Mouse (Mus musculus): ENCODE results near the gene Polr2e.

Polr2e gene

DNA sequence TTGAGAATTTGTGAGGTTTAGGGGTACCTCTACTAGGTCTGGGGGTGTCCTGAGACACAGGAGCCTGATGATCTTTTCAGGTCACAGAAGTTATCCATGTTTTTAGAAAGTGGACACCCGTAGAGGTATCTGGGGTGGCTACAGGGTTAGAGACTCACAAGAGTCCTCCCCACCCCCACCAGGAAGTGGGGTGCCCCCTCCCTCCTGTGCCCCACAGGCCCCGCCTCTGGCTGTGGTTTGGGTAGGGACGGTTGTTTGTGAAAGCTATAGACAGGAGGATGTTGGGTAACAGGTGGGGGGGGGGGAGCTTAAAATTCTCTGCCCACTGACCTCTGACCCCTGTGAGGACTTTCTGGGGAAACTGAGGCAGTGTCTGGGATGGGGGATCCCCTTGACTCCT lies 22.2 kb downstream of the Polr2e start:
- no peak for DNase-seq (ENCODE audit: low read depth, low spot score)

DNA sequence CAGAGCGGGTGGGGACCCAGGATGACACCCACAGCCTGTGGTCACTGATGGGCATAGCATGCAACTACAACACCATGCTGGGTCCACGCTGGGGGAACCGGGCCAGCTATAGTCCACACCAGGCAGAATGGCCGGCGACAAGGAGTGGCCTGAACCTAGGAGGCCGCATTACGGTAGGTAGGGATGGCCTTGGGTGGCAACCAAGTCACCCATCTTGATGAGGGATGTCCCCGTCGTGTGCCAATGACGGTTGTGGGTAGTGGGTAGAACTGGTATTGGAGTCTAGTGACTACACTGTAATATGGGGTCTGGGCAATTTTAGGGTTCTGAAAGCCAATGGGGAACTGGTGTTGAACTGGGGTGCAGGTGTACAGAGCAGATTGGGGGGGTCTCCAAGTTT lies 22.7 kb downstream of the Polr2e start:
- no peak for DNase-seq (ENCODE audit: low read depth, low spot score)

DNA sequence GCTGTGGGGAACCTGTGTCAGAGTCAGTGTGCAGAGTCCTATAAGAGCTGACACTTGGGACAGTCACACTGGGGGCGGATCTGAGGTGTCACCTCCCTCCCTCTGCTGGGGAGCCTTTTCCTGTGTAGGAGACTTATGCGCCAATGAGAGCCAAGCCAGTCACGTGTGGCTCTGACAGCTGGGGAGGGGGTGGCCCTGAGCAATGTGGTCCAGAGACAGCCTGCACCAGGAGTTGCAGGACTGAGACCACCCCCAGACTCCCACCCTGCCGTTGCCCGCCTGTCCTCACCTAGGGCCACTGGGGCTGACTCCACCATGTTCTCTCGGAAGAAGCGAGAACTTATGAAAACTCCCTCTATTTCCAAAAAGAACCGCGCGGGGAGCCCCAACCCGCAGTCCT lies 23.1 kb downstream of the Polr2e start, which contains the start of gene Arhgap45:
Arhgap45 (plus strand) TSS at position 143 of the 400 bp plus-strand sequence.
- DNase-seq (ENCODE audit: low read depth, low spot score) = no peak

DNA sequence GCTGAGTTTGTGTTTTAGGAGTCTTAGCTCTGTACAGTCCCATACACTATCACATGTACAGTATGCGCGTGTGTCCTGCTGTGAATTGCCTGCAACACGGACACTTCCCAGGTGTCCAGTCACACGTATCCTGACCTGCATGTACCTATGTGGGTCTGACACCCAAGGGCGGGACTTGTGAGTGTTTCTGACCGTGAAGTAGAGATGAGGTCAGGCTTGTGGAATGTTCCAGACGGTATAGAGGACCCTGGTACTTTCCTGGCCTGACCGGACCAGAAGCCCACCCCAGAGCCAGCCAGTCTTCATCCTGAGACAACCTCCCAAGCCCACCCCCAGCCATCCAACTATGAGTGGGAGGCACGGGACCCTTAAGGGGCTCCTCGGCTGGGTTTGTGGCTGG lies 24.0 kb downstream of the Polr2e start:
- DNase-seq (ENCODE audit: low read depth, low spot score) = no peak

DNA sequence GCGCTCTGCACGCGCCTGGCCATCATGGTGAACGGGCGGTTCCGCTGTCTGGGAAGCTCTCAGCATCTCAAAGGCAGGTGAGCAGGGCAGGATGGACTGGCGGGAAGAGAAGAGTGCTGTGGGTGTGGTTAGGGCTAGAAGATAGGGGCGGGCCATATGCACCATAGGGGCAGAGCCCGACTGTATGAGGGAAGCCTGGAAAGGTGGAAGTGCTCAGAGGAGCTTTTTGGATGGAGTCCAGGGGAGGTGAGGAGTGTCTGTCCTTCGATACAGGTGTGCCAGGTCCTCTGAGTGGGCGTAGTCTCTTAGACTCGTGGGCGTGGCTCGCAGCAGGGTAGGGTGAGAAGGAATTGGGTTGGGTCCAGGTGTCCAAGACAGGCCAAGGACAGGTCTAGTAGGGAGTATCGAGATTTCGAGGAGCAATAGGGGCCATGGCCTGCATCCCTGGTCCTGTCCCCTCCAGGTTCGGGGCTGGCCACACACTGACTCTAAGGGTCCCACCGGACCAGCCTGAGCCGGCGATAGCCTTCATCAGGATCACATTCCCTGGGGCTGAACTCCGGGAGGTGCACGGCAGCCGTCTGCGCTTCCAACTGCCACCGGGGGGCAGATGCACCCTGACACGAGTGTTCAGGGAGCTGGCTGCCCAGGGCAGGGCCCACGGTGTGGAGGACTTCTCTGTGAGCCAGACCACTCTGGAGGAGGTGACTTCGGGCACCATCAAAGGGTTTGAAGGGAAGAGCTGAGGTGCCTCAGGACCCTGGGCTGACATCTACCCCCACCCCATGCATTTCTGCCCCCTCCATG lies 24.9 kb downstream of the Polr2e start:
- no peak for DNase-seq (ENCODE audit: low read depth, low spot score)

DNA sequence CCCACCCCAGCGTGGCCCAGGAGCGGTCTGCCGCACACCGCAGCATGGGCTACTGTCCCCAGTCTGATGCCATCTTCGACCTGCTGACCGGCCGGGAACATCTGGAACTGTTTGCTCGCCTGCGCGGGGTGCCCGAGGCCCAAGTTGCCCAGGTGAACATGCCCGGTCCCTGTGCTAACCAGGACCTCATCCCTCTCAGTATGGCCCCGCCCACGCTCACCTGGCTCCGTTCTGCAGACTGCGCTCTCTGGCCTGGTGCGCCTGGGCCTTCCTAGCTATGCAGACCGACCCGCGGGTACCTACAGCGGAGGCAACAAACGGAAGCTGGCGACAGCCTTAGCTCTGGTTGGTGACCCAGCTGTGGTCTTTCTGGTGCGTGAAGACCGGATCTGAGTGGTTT lies 26.0 kb downstream of the Polr2e start:
- no peak for DNase-seq (ENCODE audit: low read depth, low spot score)

DNA sequence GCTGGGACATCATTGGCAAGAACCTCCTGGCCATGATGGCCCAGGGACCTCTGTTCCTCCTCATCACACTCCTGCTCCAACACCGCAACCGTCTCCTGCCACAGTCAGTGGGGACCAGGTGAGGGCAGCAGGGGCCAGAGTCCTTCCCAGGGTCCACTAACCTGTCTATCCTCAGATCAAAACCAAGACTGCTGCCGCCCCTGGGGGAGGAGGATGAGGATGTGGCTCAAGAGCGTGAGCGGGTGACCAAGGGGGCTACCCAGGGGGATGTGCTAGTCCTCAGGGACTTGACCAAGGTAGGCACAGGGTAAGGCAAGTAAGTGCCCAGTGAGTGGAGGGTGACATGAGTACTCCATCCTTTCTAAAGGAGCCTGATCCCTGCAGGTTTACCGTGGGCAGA lies 27.9 kb downstream of the Polr2e start:
- DNase-seq (ENCODE audit: low read depth, low spot score) = no peak

DNA sequence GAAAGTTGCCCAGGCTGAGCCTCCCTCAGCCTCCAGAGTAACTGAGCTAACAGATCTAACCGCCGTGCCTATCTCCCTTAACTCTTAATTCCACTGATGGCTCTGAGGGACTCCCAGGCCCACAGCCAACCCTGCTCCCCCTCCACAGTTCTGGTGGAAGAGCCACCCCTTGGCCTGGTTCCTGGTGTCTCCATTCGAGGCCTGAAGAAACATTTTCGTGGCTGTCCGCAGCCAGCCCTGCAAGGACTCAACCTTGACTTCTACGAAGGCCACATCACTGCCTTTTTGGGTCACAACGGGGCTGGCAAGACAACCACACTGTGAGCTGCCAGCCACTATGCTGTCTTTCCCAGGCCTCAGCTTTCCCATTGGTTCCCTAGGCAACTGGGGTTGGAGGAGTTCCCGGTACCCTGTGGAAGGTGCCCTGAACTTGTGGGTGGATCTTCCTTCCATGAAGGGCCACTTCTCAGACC lies 35.3 kb downstream of the Polr2e start:
- DNase-seq (ENCODE audit: low read depth, low spot score) = no peak

DNA sequence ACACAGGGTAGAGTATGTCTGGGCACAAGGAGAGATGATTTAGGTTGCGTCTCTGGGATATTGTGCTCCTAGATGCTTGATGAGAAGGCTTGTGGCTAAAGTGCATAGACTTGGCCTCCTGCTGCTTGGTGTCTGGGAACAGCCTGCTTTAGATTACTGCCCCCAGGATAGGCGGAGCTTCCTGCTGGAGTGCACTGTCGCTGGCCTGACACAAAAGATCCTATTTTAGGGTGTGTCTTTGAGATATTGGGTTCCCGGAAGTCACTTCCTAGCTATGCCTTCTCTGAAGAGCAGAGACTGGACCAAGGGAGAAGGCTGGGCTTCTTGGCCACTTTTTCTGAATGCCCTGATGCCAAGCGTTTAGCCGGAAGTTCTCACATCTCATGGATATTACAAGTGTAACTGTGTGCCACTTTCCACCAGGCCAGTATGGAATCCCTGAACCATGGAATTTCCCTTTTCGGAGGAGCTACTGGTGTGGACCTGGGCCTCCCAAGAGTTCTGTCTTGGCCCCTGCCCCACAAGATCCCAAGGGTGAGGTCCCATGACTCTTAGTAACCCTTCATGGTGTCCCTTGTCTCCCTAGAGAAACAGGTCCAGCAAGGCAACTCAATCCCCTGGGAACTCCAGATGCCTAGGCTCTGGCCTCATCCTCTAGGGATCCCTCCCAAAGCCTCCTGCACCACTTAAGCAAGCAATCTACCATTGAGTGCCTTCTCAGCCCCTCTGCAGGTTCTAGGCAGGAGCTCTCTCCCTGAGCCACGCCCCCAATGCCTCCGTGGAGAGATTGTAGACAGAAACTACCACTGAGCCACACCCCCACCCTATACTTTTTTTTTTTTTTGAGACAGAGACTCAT lies 36.0 kb downstream of the Polr2e start:
- DNase-seq (ENCODE audit: low read depth, low spot score) = no peak

DNA sequence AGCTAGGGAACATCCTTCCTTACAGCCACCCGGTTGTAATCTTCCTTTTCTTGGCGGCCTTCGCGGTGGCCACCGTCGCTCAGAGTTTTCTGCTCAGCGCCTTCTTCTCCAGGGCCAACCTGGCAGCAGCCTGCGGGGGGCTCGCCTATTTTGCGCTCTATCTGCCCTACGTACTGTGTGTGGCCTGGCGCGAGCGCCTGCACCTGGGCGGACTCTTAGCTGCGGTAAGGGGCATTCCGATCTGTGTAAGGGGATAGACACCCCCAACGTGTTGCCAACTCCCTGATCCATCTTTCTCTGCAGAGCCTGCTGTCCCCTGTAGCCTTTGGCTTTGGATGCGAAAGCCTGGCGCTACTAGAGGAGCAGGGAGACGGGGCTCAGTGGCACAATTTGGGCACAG lies 36.8 kb downstream of the Polr2e start:
- no peak for DNase-seq (ENCODE audit: low read depth, low spot score)

DNA sequence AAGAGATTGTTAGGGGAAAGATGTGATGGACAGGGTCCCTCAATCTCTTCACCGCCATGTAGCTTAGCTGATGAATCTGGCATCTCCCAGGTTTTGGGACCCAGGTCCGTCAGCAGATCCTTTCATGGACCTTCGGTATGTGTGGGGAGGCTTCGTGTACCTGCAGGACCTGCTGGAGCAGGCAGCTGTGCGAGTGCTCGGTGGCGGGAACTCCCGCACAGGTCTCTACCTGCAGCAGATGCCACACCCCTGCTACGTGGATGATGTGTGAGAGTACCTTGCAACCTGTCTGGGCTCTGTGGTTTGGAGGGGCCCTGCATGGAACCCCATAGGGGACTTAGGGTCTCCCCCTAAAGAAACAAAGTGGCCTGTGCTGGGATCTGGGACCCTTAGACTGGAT lies 37.6 kb downstream of the Polr2e start:
- no peak for DNase-seq (ENCODE audit: low read depth, low spot score)

DNA sequence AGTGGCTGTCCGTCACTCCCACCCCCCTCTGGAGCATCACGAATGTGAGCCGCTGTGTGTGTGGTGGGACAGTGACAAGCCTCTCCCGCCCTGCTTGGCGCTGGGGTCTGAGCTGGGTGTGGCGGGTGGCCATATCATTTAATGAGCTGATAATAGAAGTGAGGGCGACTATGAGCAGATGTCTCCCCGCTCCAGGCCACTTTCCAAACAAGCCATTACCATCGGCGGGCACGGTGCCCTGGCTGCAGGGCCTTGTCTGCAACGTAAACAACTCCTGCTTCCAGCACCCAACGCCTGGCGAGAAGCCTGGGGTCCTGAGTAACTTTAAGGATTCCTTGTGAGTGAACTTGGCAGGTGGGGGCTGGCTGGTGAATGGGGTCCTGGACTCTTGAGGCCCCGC lies 41.8 kb downstream of the Polr2e start:
- DNase-seq (ENCODE audit: low read depth, low spot score) = no peak

DNA sequence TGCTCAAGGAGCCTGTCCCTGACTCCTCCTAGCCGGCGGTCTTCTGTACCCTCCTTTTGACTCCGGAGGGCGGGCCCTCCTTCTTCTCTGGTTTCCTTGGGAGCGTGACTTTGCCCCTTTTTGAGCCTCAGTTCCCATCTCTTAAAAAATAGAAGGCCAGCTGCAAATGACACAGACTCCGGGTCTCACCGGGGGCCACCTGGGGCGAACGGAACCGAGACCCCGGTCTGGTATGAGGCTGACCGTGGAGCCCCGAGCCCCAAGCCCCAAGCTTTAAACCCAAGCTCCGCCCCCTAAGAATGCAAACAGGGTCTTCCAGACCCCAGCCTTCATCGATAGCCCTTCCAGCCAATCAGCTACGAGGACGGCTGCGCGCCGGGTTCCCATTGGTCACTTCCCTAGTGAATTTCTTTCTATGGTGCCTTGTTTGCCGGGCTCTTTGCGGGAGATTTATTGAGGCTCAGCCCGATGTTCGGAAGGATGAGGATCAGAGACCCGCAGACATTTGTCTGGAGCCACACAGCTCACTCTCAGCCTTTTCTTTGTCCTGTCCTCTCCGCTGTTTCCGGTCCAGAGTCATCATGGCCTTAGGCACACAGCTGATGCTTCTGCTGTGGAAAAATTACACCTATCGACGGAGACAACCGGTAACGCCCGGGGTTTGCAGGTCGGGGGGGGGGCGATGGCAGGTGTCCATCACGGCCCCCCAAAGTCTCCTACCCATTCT lies 42.4 kb downstream of the Polr2e start:
- peak; percentile 72 for DNase-seq (ENCODE audit: low read depth, low spot score)

DNA sequence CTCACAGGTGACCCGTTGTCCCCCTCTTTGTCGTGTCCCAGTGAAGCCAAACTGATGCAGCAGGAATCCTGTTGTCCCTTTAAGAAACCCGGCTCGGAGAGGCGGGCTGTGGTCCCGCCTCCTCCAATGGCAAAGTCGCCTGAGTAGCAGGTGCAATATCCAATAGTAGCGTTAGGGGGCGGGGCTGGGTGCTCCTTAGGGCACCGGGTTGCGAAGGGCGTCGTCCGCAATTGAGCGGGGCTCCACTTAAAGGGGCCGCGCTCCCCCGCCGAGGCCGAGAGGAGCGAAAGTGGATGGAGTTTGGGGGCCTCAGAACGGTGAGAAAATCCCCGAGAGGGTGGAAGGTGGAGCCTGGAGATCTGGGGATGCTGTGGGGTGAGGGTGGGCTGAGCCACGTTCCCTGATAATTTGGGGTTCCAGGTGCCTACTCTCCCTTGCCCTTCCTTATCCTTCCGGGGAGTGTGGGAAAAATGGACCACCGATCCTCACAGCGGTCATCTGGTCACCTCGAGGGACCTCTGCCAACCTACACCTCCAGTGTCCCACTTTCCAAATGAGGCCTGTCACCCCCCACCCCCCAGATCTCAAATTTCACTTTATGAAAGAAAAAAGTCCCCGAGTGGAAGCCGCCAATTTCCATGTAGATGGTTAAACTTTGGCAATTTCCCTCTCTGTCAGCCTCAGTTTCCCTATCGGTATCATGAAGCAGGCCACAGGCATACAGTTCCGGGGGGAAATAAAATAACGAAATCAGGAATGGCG lies 43.1 kb downstream of the Polr2e start, which contains the start of gene Abca7:
Abca7 (plus strand) TSS at position 223 of the 762 bp plus-strand sequence.
- DNase-seq (ENCODE audit: low read depth, low spot score) = peak; percentile 82

DNA sequence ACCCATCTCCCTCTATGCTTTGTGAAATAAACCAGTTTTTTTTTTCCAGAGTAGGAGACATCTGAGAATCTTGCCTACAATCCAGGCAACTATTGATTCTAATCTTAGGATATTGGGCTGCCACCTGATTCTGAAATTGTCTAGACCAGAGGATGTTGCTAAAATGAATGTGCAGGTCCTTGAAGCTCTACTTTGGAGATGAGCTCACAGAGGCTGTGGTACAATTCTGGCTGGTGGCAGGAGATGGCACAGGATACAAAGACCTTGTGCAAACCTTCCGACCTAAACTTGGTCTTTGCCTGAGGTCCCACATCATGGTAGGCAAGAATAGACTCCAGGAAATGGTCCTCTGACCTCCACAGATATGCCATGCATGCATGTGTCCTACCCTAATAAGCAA lies 44.0 kb downstream of the Polr2e start:
- DNase-seq (ENCODE audit: low read depth, low spot score) = no peak

DNA sequence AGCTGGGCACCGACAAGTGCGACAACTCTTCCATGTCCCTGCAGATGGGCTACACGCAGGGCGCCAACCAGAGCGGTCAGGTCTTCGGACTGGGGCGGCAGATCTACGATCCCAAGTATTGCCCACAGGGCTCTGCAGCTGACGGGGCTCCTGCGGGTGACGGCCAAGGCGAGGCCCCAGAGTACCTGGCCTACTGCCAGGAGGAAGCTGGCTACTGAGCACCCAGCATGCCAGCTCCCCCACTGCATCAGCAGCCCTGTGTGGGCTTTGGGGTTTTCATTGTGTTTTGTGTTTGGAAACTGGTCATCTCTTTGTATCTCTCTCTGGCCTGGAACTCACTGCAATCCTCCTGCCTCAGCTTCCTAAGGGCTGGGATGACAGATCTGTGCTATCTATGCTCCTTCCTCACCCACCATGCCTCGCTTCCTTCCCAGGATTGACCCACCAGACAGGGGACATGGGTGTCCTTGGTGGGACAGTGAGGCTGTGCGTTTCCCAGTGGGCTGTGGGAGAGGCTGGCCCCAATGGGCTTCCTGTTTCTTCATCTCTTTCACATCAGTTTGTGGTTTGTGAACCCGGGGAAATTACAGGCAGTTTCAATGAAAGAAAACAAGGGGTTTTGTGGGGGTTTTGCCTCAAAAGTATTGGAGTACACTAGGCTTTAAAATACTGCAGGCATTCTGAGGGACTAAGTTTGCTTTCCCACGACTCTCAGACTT lies 45.0 kb downstream of the Polr2e start:
- no peak for DNase-seq (ENCODE audit: low read depth, low spot score)

DNA sequence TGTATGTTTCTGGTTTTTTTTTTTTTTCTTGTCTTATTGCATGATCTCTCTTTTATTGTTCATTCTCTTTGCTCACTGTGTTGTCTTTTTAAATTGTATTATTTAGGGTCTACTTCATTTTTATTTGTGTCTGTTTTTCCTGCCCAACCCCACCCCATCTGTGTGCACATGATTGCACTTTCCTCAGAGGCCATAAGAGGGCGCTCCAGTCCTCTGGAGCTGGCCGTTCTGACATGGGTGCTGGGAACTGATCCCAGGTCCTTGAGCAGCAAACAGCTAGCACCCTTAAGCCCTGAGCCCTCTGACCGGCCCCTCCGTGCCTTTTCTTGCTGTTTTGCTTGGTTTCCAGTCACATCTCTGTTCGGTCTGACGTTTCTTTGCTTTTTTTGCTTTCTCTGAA lies 48.0 kb downstream of the Polr2e start:
- DNase-seq (ENCODE audit: low read depth, low spot score) = no peak

DNA sequence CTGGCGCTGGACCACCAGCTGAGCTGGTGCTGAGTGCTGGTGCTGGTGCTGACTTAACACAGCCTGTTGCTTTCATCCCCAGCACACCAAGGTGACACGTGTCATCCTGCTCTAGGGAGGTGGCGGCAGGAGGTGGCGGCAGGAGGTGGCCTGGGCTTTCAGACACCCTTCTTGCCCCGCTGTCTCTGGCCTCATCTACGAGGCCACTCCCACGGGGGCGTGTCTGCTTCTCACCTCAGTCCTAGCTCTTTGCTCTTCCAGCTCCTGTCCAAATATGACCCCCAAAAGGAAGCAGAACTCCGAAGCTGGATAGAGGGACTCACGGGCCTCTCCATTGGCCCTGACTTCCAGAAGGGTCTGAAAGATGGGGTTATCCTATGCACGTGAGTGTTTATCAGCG lies 48.5 kb downstream of the Polr2e start:
- no peak for DNase-seq (ENCODE audit: low read depth, low spot score)

DNA sequence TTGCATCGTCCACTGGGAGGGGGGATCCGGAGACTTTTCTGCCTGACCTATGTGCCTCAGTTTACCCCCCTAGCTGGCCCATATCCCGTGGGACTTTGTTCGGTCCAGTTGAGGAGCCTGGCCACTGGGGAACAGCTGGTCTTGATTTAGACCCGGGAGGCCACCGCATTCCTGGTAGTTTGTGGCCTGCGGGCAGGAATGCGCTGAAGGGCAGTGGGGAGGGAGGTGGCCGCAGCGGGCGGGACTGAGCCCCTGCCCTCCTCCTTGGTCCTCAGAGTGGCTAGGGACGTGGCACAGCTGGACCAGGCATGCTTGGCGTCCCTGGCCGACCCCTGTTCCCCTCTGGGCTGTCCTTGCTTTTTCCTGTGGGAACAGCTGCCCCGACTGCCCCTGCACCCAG lies 49.7 kb downstream of the Polr2e start:
- DNase-seq (ENCODE audit: low read depth, low spot score) = no peak

DNA sequence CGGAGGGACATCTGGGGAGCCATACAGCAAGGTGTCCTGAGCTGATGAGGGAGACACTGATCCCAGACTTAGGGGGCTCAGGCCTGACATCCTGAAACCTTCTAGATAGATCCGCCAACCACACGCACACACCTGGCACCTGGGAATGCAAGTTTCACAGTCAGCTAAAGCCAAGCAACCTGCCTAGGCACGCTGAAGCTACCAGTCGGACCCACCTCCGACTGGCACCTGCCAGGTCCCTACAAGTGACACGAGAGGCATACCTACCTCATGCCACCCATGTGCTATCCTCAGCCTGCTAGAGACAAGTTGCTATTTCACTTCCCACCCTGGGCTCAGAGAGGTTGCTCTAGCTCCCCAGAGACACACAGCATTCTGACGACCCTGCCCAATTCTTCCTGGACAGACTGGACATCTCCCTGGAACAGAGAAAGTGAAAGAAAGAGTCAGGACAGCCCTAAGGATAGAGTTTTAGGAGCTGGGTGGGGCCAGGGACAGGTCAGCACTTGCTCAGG lies 50.3 kb downstream of the Polr2e start:
- DNase-seq (ENCODE audit: low read depth, low spot score) = no peak

Data from brain, embryonic 18.5 days (tissue).